Mouse (Mus musculus) liver, adult 2 months (tissue): ENCODE results near the gene Skap2.

Source experiments
- CTCF ChIP-seq: fragments of 200-500 bp; IDR thresholded peaks from 2 replicates; pipeline ENCODE4 v1.5.1; 2011; ENCODE audit warnings: low read depth, low read length, control low read depth
- POLR2A ChIP-seq: fragments of 200-500 bp; IDR thresholded peaks from 2 replicates; pipeline ENCODE4 v1.6.1; 2011; ENCODE audit warnings: low read length, control low read depth; ENCODE audit not compliant: insufficient read depth; ENCODE audit errors: extremely low read depth

GRCm38 (mm10) chr6:51999157-51999478 is 13.2 kb downstream of the Skap2 start:
- no peak for TF ChIP-seq CTCF
- TF ChIP-seq POLR2A = no peak
